Mouse (Mus musculus) c-Kit-negative CD71-positive TER-119-positive erythroid progenitor cells, embryonic 14.5 days (primary cell): ENCODE measurements around the gene Fam216a.
"Not testable (repeated sequence)": the region's sequence is repeated elsewhere in the genome, so short reads cannot be mapped to it uniquely, and the experiment has no call there.

Source experiments
- DNase-seq: peaks from one replicate; pipeline ENCODE4 v3.0.0-alpha.2; 2013; ENCODE audit warnings: low read depth, low spot score

The Fam216a gene

GRCm38 (mm10) chr5:122324608-122325431 is 47.3 kb downstream of the Fam216a start:
- DNase-seq, result no peak

GRCm38 (mm10) chr5:122323523-122323922 is 48.6 kb downstream of the Fam216a start:
- no peak for DNase-seq

GRCm38 (mm10) chr5:122320205-122320781 is 51.9 kb downstream of the Fam216a start:
- DNase-seq, result no peak

- no peak for DNase-seq
Measured at GRCm38 (mm10) chr5:122319474-122320204, 52.5 kb downstream of the Fam216a start.

- not testable (repeated sequence) for DNase-seq
Measured at GRCm38 (mm10) chr5:122318976-122319375, 53.2 kb downstream of the Fam216a start.

GRCm38 (mm10) chr5:122318100-122318499 is 54.1 kb downstream of the Fam216a start:
- DNase-seq, result no peak

- DNase-seq, result no peak
Measured at GRCm38 (mm10) chr5:122317329-122318045, 54.7 kb downstream of the Fam216a start.

GRCm38 (mm10) chr5:122314966-122315667 is 57.0 kb downstream of the Fam216a start:
- DNase-seq, result no peak
